Mouse (Mus musculus) T-cell, adult 2 months (primary cell): ENCODE data around the gene Zbed6.
"Not testable (repeated sequence)": the region's sequence is repeated elsewhere in the genome, so short reads cannot be mapped to it uniquely, and the experiment has no call there.

Experiments
- DNase-seq: peaks from one replicate; pipeline ENCODE4 v3.0.0; 2022; ENCODE audit warnings: low spot score

The Zbed6 gene

GRCm38 (mm10) chr1:133660466-133661202 lies at the start of gene Zbed6:
Gene Zbed6, minus strand, starts transcription at chr1:133660885.
- DNase-seq, result peak; percentile 18

- no peak for DNase-seq
Measured at GRCm38 (mm10) chr1:133709292-133709691, 48.6 kb upstream of the Zbed6 start.

- peak; percentile 46 for DNase-seq
Measured at GRCm38 (mm10) chr1:133701824-133702223, 41.1 kb upstream of the Zbed6 start.

- DNase-seq, result no peak
Measured at GRCm38 (mm10) chr1:133697935-133698620, 37.4 kb upstream of the Zbed6 start.

DNA sequence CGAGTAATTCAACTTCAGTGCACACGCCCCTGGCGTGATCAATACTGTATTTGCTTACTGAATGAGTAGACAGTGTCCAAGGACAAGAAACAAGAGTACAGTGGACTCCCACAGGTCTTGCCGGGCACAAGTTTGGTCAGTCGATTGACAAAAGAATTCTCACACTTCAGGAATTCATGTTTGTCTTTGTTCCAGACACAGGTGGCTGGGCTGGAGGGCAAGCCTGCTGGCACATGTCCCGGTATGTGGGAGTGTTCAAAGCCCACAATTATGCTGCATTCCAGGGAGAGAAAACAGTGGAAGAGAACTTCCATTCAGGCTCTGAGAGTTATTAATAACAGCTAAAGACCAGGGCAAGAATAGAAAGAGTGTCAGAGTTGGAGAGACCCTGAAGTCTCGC lies 35.2 kb upstream of the Zbed6 start:
- no peak for DNase-seq

GRCm38 (mm10) chr1:133694876-133695275 lies 34.2 kb upstream of the Zbed6 start:
- DNase-seq, result peak; percentile 43

DNA sequence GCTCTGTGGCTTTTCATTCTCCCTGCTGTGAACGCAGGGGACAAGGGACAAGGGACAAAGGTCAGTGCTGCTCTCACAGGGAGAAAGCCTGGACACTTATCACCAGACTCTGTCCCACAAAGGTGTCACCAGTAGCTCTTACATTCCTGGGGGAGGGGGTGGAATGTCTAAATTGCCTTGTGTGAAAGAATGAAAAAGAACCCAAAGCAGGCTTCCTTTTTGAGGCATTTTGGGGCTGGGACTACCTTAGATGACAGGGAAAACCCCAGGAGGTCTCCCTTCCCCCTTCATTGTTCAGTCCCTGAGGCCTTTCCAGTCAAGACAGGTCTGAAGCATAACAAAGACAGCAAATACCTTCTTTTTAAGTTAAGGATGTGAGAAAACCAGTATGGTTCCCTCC lies 33.6 kb upstream of the Zbed6 start:
- no peak for DNase-seq

DNA sequence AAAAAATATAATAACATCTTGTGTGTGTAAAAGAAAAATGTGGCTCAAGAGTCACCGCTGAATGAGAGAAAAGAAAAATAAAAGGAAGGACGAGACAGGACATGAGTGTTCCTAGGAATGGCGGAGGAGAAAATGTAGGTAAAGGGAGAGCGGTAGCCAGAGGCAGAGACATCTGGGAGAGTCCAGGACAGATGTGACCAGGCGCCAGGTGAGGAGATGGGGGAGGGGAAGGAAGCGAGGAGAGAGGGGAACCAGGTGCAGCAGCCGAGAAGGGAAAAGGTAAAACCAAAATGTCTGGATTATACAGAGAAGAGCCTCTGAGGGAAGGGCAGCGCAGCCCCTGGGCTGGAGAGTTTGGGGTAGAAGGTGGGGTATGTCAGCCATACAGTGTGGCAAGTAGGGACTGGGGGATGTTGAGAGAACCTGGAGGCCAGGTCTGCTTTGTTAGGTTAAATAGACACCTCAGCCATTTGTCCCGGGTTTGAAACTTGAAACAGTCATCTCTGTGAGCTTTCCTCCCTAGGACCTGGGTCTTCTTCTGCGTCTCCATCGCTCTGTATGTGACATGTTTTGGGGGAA lies 32.9 kb upstream of the Zbed6 start:
- DNase-seq, result no peak

DNA sequence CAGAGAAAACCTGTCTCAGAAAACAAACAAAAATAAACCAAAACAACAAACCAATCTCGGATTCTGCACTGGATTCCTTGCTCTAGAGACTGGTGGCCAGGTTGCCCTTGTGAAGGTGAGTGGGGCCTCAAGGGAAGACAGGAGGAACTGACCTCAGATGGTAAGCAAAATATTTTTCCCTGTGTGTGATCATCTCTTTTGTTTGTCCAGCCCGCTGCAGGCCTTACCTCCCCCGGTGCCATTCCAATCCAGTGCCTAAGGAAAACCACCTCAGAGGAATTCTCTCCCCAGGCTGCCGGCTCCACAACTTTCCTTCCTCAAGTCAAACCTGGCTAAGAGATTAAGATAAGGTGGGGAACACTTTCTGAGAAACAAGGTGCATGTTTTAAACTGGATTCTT lies 31.5 kb upstream of the Zbed6 start:
- no peak for DNase-seq

GRCm38 (mm10) chr1:133691046-133691445 lies 30.4 kb upstream of the Zbed6 start:
- no peak for DNase-seq

GRCm38 (mm10) chr1:133689897-133690296 lies 29.2 kb upstream of the Zbed6 start, which contains the start of gene Lax1:
Gene Lax1, minus strand, starts transcription at chr1:133690108.
- peak; percentile 83 for DNase-seq

- no peak for DNase-seq
Measured at GRCm38 (mm10) chr1:133688301-133688700, 27.6 kb upstream of the Zbed6 start.

DNA sequence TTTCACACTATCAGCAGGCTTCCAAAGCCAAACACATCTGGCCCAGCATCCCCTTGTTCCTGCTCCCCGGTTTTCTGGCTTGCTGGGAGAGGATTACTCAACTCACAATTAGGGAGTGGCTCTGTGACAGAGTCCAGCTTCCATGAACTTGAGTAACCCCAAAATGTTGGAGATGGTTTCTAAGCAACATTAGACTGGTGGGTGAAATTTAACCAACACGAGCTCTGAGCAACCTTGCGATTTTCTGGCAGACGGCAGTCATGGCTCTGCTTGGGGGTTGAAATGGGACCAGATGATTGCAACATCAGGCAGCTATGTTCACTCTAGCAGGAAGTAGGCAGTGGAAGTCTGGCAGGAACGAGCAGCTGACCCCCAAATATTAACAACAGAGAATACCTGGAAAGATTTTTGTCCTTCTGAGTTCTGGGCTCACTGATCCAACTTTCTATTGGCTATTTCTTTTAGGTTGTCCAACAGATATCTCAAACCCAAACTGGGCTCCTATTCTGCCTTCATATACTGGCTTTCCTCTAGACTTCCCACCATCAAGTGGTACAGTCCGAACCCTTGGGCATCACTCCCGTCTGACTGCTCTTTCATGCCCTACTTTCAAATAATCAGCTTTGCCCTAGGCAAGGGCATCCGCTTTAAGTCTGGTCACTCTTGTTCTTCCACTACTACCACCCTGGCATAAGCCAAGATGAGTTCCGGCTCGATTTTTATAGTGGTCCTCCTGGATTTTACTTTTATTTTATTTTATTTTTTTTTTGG lies 25.2 kb upstream of the Zbed6 start:
- no peak for DNase-seq

- no peak for DNase-seq
Measured at GRCm38 (mm10) chr1:133671801-133672200, 11.1 kb upstream of the Zbed6 start.

GRCm38 (mm10) chr1:133671266-133671665 lies 10.6 kb upstream of the Zbed6 start:
- no peak for DNase-seq

DNA sequence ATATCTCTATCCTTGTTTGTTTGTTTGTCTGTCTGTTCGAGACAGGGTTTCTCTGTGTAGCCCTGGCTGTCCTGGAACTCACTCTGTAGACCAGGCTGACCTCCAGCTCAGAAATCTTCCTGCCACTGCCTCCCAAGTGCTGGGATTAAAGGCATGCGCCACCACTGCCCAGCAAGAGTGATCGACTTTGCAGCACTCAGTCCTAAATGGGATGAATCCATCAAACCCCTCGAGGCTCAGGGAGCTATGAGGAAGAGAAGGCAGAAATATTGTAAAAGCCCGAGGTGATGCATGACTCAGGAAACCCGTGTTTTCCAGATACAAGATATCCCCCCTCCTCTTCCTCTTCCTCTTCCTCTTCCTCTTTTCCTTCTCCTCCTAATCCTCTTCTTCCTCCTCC lies 10.1 kb upstream of the Zbed6 start:
- DNase-seq, result no peak

DNA sequence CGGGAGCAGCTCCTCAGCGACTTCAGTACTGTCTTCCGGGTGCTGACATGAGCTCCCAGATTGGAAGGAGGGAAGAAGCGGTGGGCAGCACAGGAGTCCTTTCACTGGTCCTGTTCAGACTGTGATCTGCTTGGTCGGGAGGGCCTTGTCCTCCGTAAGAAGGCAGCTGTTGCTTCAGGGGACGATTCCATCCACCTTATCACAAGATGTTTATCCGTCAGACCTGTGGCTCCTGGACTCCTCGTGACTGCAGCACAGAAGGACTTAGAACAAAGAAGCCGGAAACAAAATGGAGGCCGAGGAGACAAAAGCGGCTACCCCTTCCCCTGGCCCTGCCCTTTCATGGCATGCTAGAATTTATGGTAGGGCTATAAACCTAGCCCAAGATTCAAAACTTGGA lies 9.5 kb upstream of the Zbed6 start:
- DNase-seq, result no peak

- DNase-seq, result no peak
Measured at GRCm38 (mm10) chr1:133668618-133669017, 7.9 kb upstream of the Zbed6 start.

DNA sequence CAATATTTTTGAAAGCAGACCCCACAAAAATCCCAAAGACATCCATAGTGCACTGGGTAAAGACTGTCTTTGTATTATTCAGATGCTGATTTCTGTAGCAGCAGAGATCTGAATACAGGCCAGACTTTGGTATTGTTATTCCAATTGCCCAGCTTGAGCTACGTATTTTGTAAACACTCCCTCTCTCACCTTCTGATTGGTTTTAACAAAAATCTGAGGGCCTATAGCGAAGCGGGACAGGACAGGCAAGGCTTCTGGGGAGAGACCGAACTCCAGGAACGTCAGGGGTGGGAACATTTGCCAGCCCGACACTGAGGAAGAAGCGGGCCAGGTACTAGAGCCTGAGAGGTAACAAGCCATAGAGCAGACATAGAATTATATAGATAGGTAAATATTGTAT lies 7.0 kb upstream of the Zbed6 start:
- no peak for DNase-seq

GRCm38 (mm10) chr1:133665713-133666112 lies 5.0 kb upstream of the Zbed6 start:
- not testable (repeated sequence) for DNase-seq

DNA sequence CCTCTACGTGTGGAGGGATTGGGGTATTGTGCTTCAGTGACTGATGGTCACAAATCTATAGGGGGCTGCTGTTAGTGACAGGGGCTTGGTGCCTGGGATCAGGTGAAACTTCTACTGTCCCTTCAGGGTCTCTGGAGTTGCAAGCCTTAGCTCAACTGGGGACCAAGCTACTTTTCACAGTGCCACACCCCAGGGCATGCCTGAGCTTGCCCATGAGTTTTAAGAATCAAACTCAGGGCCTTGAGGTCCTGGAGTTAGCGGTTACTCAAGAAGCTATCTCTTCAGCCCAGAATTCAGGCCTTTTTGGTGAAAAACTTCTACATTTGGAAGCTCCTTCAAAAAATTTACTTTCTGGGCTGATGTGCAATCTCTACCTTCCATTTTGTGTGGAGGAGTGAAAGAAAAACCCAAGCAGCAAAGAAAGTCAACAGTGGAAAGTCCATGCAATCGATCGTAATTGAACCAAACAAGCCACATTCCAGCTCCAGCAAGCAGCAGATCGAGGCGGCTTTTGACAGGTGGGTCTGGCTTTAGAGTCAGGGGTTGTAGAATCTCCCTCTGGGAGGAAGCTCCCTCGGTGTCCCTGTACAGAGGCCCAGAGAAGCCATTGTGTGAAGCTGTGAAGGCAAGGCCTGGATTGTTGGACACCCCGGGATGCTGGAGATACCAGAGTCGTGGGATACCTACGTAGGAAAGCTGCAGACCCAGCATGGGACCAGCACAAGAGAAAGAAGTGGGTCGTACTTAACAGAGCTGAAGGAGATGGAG lies 3.7 kb upstream of the Zbed6 start:
- no peak for DNase-seq

GRCm38 (mm10) chr1:133663427-133663826 lies 2.7 kb upstream of the Zbed6 start:
- no peak for DNase-seq
